Mouse (Mus musculus) intestine, postnatal 0 days (tissue): ENCODE measurements at regions not wholly inside any gene's neighbourhood (a gene's known extent, or its start where the extent isn't known, plus 50 kb on each side); places are given as distances from the start of the nearest gene placed in this dataset.

Experiments
- ATAC-seq: fragments of 200-750 bp; cut with Nextera tagmentation; 2 replicates; pipeline ENCODE4 v1.8.0; 2017; ENCODE audit warnings: mild to moderate bottlenecking, moderate TSS enrichment, moderate library complexity
- H3K27ac ChIP-seq: fragments of 300-500 bp; sonication (generic); 2 replicates; pipeline ENCODE4 v1.5.1; 2014; ENCODE audit warnings: mild to moderate bottlenecking, low read depth, low read length, moderate library complexity
- H3K27me3 ChIP-seq: fragments of 300-500 bp; sonication (generic); replicated peaks from 2 replicates; pipeline ENCODE4 v1.6.1; 2014; ENCODE audit warnings: low read length, mixed read lengths; ENCODE audit not compliant: control insufficient read depth, insufficient read depth
- H3K36me3 ChIP-seq: fragments of 300-500 bp; sonication (generic); 2 replicates; pipeline ENCODE4 v1.6.1; 2014; ENCODE audit warnings: mild to moderate bottlenecking, moderate library complexity; ENCODE audit not compliant: control insufficient read depth, insufficient read depth
- H3K4me1 ChIP-seq: fragments of 300-500 bp; sonication (generic); replicated peaks from 2 replicates; pipeline ENCODE4 v1.6.1; 2014; ENCODE audit warnings: antibody characterized with exemption, low read length, mixed read lengths; ENCODE audit not compliant: control insufficient read depth, insufficient read depth
- H3K4me2 ChIP-seq: fragments of 300-500 bp; sonication (generic); replicated peaks from 2 replicates; pipeline ENCODE4 v1.6.1; 2014; ENCODE audit warnings: low read depth, mild to moderate bottlenecking, moderate library complexity
- H3K4me3 ChIP-seq: fragments of 300-500 bp; sonication (generic); 2 replicates; pipeline ENCODE4 v1.5.1; 2014; ENCODE audit warnings: low read depth, low read length
- H3K9ac ChIP-seq: fragments of 300-500 bp; sonication (generic); 2 replicates; pipeline ENCODE4 v1.6.1; 2014; ENCODE audit warnings: mild to moderate bottlenecking, low read depth, low read length
- H3K9me3 ChIP-seq: fragments of 300-500 bp; sonication (generic); 2 replicates; pipeline ENCODE4 v1.6.1; 2016; ENCODE audit warnings: mixed run types; ENCODE audit not compliant: control insufficient read depth
- CTCF ChIP-seq: sonication (generic); IDR thresholded peaks from 2 replicates; pipeline ENCODE4 v1.5.1; 2016; ENCODE audit warnings: low read depth, mild to moderate bottlenecking, control low read depth, antibody characterized with exemption, moderate library complexity
- WGBS: fragments of 180-500 bp; shearing (Covaris S2); extraction: QIAGEN DNeasy Blood & Tissue Kit; methylation state at CpG from one replicate; pipeline ENCODE4 v1.1.7; 2014; 5-methylcytosine and 5-hydroxymethylcytosine counted together

- no peak for ATAC-seq
- TF ChIP-seq CTCF = no peak
- no peaks in the 10 kb centered on the region for H3K27me3 ChIP-seq
- no peak overlapping the region for H3K27ac ChIP-seq
- 82% methylated on average over 4 of the region's 4 CpGs for WGBS
- no peaks in the 10 kb centered on the region for H3K9me3 ChIP-seq
- H3K9ac ChIP-seq = no peak overlapping the region
- H3K4me1 ChIP-seq = no peaks in the 10 kb centered on the region
- no peaks in the 10 kb centered on the region for H3K36me3 ChIP-seq
- no peak overlapping the region for H3K4me2 ChIP-seq
- H3K4me3 ChIP-seq = no peak overlapping the region
Measured at GRCm38 (mm10) chr10:118639097-118639496, 198.3 kb downstream of the Ifng start.

- ATAC-seq = no peak
- H3K9ac ChIP-seq = no peak overlapping the region
- TF ChIP-seq CTCF = no peak
- no peaks in the 10 kb centered on the region for H3K27me3 ChIP-seq
- H3K4me2 ChIP-seq = no peak overlapping the region
- no peaks in the 10 kb centered on the region for H3K9me3 ChIP-seq
- no peaks in the 10 kb centered on the region for H3K4me1 ChIP-seq
- no peaks in the 10 kb centered on the region for H3K36me3 ChIP-seq
- WGBS = 58% methylated on average over 7 of the region's 7 CpGs
- H3K4me3 ChIP-seq = no peak overlapping the region
- H3K27ac ChIP-seq = no peak overlapping the region
Measured at GRCm38 (mm10) chr10:118640121-118640809, 199.4 kb downstream of the Ifng start.

- Histone ChIP-seq H3K27ac (no peak overlapping the region), H3K9ac (no peak overlapping the region), H3K4me2 (no peak overlapping the region), H3K9me3 (no peaks in the 10 kb centered on the region), H3K4me3 (no peak overlapping the region), H3K27me3 (no peaks in the 10 kb centered on the region), H3K36me3 (no peaks in the 10 kb centered on the region), H3K4me1 (no peaks in the 10 kb centered on the region)
- WGBS = 57% methylated on average over 12 of the region's 12 CpGs
- no peak for ATAC-seq
- no peak for TF ChIP-seq CTCF
Measured at GRCm38 (mm10) chr10:118640810-118641427, 200.1 kb downstream of the Ifng start.

GRCm38 (mm10) chr10:118643622-118644021, 202.8 kb downstream of the Ifng start:
- Histone ChIP-seq H3K4me3 (no peak overlapping the region), H3K27ac (no peak overlapping the region), H3K4me1 (no peaks in the 10 kb centered on the region), H3K9ac (no peak overlapping the region), H3K4me2 (no peak overlapping the region), H3K36me3 (no peaks in the 10 kb centered on the region), H3K9me3 (no peaks in the 10 kb centered on the region), H3K27me3 (no peaks in the 10 kb centered on the region)
- ATAC-seq = no peak
- 84% methylated on average over 8 of the region's 8 CpGs for WGBS
- TF ChIP-seq CTCF = no peak

- no peak overlapping the region for H3K27ac ChIP-seq
- no peaks in the 10 kb centered on the region for H3K27me3 ChIP-seq
- no peak for TF ChIP-seq CTCF
- H3K9me3 ChIP-seq = no peaks in the 10 kb centered on the region
- WGBS = 72% methylated on average over 2 of the region's 2 CpGs
- H3K36me3 ChIP-seq = no peaks in the 10 kb centered on the region
- no peak overlapping the region for H3K4me2 ChIP-seq
- H3K4me3 ChIP-seq = no peak overlapping the region
- ATAC-seq = no peak
- no peak overlapping the region for H3K9ac ChIP-seq
- H3K4me1 ChIP-seq = 0 out of 2 replicates have a peak, but pooled peaks cover 3% of the 10 kb centered on the region
Measured at GRCm38 (mm10) chr10:118648111-118648510, 207.3 kb downstream of the Ifng start.

- TF ChIP-seq CTCF = no peak
- 72% methylated on average over 5 of the region's 5 CpGs for WGBS
- Histone ChIP-seq H3K36me3 (no peaks in the 10 kb centered on the region), H3K27me3 (no peaks in the 10 kb centered on the region), H3K4me2 (no peak overlapping the region), H3K4me1 (no peaks in the 10 kb centered on the region), H3K9ac (no peak overlapping the region), H3K9me3 (no peaks in the 10 kb centered on the region), H3K4me3 (no peak overlapping the region), H3K27ac (no peak overlapping the region)
- no peak for ATAC-seq
Measured at GRCm38 (mm10) chr10:118656561-118656960, 213.4 kb downstream of the Dyrk2 start.
